Mouse (Mus musculus) kidney, postnatal 0 days (tissue): ENCODE measurements at regions not wholly inside any gene's neighbourhood (a gene's known extent, or its start where the extent isn't known, plus 50 kb on each side); places are given as distances from the start of the nearest gene placed in this dataset.
A peak's percentile ranks its signal among the peaks of the same experiment; 100 is the strongest.

Source experiments
- ATAC-seq: fragments of 200-750 bp; cut with Nextera tagmentation; replicated peaks from 2 replicates; pipeline ENCODE4 v1.8.0; 2017; ENCODE audit warnings: low read depth, moderate number of reproducible peaks, moderate TSS enrichment, moderate library complexity; ENCODE audit not compliant: low FRiP score
- DNase-seq: peaks from one replicate; pipeline ENCODE4 v3.0.0-alpha.2; 2016; ENCODE audit warnings: low spot score
- H3K27ac ChIP-seq: fragments of 300-500 bp; sonication (generic); 2 replicates; pipeline ENCODE4 v1.5.1; 2014; ENCODE audit warnings: mild to moderate bottlenecking
- H3K27me3 ChIP-seq: fragments of 300-500 bp; sonication (generic); 2 replicates; pipeline ENCODE4 v1.6.1; 2014; ENCODE audit warnings: low read length, mixed read lengths; ENCODE audit not compliant: insufficient read depth
- H3K36me3 ChIP-seq: fragments of 300-500 bp; sonication (generic); 2 replicates; pipeline ENCODE4 v1.6.1; 2014; ENCODE audit warnings: low read length, mixed read lengths; ENCODE audit not compliant: insufficient read depth
- H3K4me1 ChIP-seq: fragments of 300-500 bp; sonication (generic); replicated peaks from 2 replicates; pipeline ENCODE4 v1.6.1; 2014; ENCODE audit warnings: antibody characterized with exemption, low read length, mixed read lengths; ENCODE audit not compliant: insufficient read depth
- H3K4me2 ChIP-seq: fragments of 300-500 bp; sonication (generic); 2 replicates; pipeline ENCODE4 v1.6.1; 2014; ENCODE audit warnings: mild to moderate bottlenecking, low read length, moderate library complexity, mixed read lengths
- H3K4me3 ChIP-seq: fragments of 300-500 bp; sonication (generic); replicated peaks from 2 replicates; pipeline ENCODE4 v1.5.1; 2014; ENCODE audit warnings: low read depth, low read length
- H3K9ac ChIP-seq: fragments of 300-500 bp; sonication (generic); 2 replicates; pipeline ENCODE4 v1.6.1; 2014; ENCODE audit warnings: low read depth, low read length
- H3K9me3 ChIP-seq: fragments of 300-500 bp; sonication (generic); replicated peaks from 2 replicates; pipeline ENCODE4 v1.6.1; 2016; ENCODE audit warnings: low read length, inconsistent platforms, mixed read lengths
- CTCF ChIP-seq: IDR thresholded peaks from 2 replicates; pipeline ENCODE4 v1.5.1; 2016; ENCODE audit warnings: antibody characterized with exemption, low read depth, mild to moderate bottlenecking, moderate library complexity
- WGBS: fragments of 180-500 bp; shearing (Covaris S2); extraction: QIAGEN DNeasy Blood & Tissue Kit; methylation state at CpG from one replicate; pipeline ENCODE4 v1.1.7; 2014; 5-methylcytosine and 5-hydroxymethylcytosine counted together

- ATAC-seq, result no peak
These were observed 500.7 kb upstream of the Adamts9 start for GRCm38 (mm10) chr6:93443766-93444557.

DNA sequence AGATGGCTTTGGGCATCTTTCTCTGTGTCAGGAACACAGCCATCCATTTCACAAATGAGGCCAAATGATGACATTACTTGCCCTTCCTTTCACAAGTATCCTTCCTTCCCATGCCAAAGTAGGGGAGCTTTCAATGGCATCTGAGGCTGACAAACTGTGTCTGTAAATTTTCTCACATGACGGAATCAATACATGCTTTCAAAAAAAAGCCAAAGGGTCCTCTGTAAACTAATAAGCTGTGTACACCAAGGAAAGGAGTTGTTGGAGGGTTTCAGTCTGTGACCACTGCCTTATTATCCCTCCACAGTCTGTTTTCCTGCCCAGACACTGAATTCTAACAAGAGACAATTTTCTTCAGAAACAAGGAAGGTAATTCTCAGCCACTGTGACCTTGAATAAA lies 490.2 kb upstream of the Adamts9 start:
- Histone ChIP-seq H3K9me3 (no peaks in the 10 kb centered on the region), H3K27me3 (no peaks in the 10 kb centered on the region), H3K4me1 (no peaks in the 10 kb centered on the region), H3K4me2 (no peak overlapping the region), H3K4me3 (no peak overlapping the region), H3K36me3 (no peaks in the 10 kb centered on the region), H3K9ac (no peak overlapping the region), H3K27ac (no peak overlapping the region)
- no peak for TF ChIP-seq CTCF
- DNase-seq (no peak), ATAC-seq (no peak)
- 86% methylated on average over 1 of the region's 1 CpGs for WGBS

More at GRCm38 (mm10) chr6:93443766-93444557, 500.7 kb upstream of the Adamts9 start:
- Histone ChIP-seq H3K36me3 (no peaks in the 10 kb centered on the region), H3K4me3 (no peak overlapping the region), H3K27ac (no peak overlapping the region), H3K4me2 (peak overlapping the region; percentile 27; the same call in 1 of the 2 replicates), H3K9ac (no peak overlapping the region), H3K27me3 (no peaks in the 10 kb centered on the region), H3K4me1 (peaks cover 7% of the 10 kb centered on the region), H3K9me3 (no peaks in the 10 kb centered on the region)
- WGBS, result 24% methylated on average over 11 of the region's 11 CpGs
- TF ChIP-seq CTCF, result no peak
- DNase-seq, result peak; percentile 40

GRCm38 (mm10) chr6:93426141-93426540 lies 482.8 kb upstream of the Adamts9 start:
- DNase-seq (no peak), ATAC-seq (no peak)
- Histone ChIP-seq H3K27me3 (no peaks in the 10 kb centered on the region), H3K4me3 (no peak overlapping the region), H3K4me1 (no peaks in the 10 kb centered on the region), H3K36me3 (no peaks in the 10 kb centered on the region), H3K9ac (no peak overlapping the region), H3K9me3 (no peaks in the 10 kb centered on the region), H3K4me2 (no peak overlapping the region), H3K27ac (no peak overlapping the region)
- WGBS, result 84% methylated on average over 1 of the region's 1 CpGs
- no peak for TF ChIP-seq CTCF

DNA sequence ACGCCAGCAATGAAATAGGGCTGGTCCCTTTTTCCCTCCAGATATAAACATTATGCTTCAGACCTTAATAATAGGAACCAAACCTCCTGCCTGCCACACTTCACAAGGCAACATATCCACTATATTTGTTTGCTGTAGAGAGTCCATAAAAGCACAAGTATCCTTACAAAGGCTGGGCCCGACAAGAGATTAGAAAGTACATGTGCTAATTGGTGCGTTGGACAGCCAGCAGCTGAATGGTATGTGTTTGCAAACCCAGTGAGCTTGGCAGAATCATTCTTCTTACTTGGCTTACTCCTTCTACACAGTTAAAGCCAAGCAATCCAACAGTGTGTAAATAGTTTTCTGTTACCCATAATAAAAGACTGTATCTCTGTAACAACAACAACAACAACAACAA lies 479.6 kb upstream of the Adamts9 start:
- no peak overlapping the region for H3K4me2 ChIP-seq
- no peak overlapping the region for H3K9ac ChIP-seq
- no peak overlapping the region for H3K4me3 ChIP-seq
- no peak for TF ChIP-seq CTCF
- H3K27ac ChIP-seq, result no peak overlapping the region
- no peaks in the 10 kb centered on the region for H3K9me3 ChIP-seq
- no peaks in the 10 kb centered on the region for H3K27me3 ChIP-seq
- no peaks in the 10 kb centered on the region for H3K4me1 ChIP-seq
- ATAC-seq, result no peak
- DNase-seq, result no peak
- H3K36me3 ChIP-seq, result no peaks in the 10 kb centered on the region
- 73% methylated on average over 3 of the region's 3 CpGs for WGBS

- Histone ChIP-seq H3K4me2 (no peak overlapping the region), H3K27ac (no peak overlapping the region), H3K9me3 (no peaks in the 10 kb centered on the region), H3K4me3 (no peak overlapping the region), H3K36me3 (no peaks in the 10 kb centered on the region), H3K27me3 (no peaks in the 10 kb centered on the region), H3K9ac (no peak overlapping the region), H3K4me1 (no peaks in the 10 kb centered on the region)
- DNase-seq (peak; percentile 51), ATAC-seq (no peak)
- TF ChIP-seq CTCF, result no peak
- 41% methylated on average over 4 of the region's 4 CpGs for WGBS
These were observed 479.0 kb upstream of the Adamts9 start for GRCm38 (mm10) chr6:93422253-93422652.

- TF ChIP-seq CTCF, result no peak
- DNase-seq (no peak), ATAC-seq (no peak)
- Histone ChIP-seq H3K36me3 (no peaks in the 10 kb centered on the region), H3K4me3 (no peak overlapping the region), H3K9ac (no peak overlapping the region), H3K4me1 (no peaks in the 10 kb centered on the region), H3K27ac (no peak overlapping the region), H3K27me3 (no peaks in the 10 kb centered on the region), H3K9me3 (no peaks in the 10 kb centered on the region), H3K4me2 (no peak overlapping the region)
- 92% methylated on average over 6 of the region's 6 CpGs for WGBS
These were observed 474.3 kb upstream of the Adamts9 start for GRCm38 (mm10) chr6:93417625-93418024.
